Mouse (Mus musculus): ENCODE data around the gene Olfr1318. TPM values are rescaled to one million over a fixed set of nuclear protein-coding genes. Genes with fewer than 3 reads are reported as not detected.

Olfr1318 gene
- not detected in 2 replicates for polyA plus RNA-seq (2011; ENCODE audit: insufficient read depth, insufficient read length, low replicate concordance, missing spikeins)

DNA sequence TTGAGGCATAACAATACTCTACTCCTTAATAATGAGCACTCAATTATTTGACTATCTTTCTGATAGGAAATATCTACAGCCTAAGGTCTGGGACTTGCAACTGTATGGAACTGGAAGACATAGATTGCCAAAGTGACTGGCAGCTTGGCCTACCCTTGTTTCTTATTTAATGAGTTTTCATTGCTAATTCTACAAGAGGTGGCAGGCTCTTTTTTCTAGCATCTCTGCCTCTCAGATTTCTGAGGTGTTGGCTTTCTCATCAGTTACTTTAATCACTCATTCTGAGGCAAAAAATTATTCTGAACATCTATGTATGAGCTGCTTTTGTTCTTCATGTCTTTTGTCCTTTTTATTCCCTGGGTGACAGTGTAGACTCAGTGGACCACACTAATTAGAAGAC is at the start of gene Olfr1318:
TSS of gene Olfr1318 (plus strand) at position 301 of the 400 bp plus-strand sequence.
- TF ChIP-seq POLR2A (IDR thresholded peaks at IDR 0.05; ENCODE audit: borderline replicate concordance, control insufficient read depth, low read depth, low read length) (no peak), CTCF (IDR thresholded peaks at IDR 0.05; ENCODE audit: control insufficient read depth, insufficient read depth, low read length) (no peak)
- Histone ChIP-seq H3K27ac (ENCODE audit: control insufficient read depth, insufficient read depth, low read depth, low read length, poor library complexity) (no peak within 1 kb of the TSS), H3K4me3 (replicated peaks; ENCODE audit: control insufficient read depth, low read depth, low read length) (no peak within 1 kb of the TSS), H3K4me1 (ENCODE audit: control insufficient read depth, insufficient read depth, low read length) (no peaks in the 10 kb centered on the region)

DNA sequence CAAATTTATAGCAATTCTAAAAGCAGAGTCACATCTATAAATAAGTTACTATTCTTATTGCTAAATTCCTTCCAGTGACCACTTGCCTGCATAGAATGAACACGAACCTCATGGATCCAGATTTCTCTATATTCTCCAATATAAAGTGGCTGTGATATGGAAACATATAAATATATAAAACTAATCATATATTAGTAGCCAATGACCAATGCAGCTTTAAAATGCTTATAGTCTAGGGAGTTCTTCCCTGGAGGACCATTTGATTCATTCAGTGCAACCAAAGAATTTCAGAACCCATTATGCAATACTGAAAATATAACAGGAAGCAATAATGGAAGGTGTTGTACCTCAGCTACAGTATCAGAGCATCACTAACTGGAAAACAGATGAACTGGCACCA is 38.7 kb upstream of the Olfr1318 start, which contains the start of gene Olfr1315-ps1:
TSS of gene Olfr1315-ps1 (minus strand) at position 101 of the 400 bp plus-strand sequence.
- Histone ChIP-seq H3K4me1 (ENCODE audit: control insufficient read depth, insufficient read depth, low read length) (no peaks in the 10 kb centered on the region), H3K4me3 (replicated peaks; ENCODE audit: control insufficient read depth, low read depth, low read length) (no peak within 1 kb of the TSS), H3K27ac (ENCODE audit: control insufficient read depth, insufficient read depth, low read depth, low read length, poor library complexity) (no peak within 1 kb of the TSS)
- TF ChIP-seq POLR2A (IDR thresholded peaks at IDR 0.05; ENCODE audit: borderline replicate concordance, control insufficient read depth, low read depth, low read length) = no peak
- no peak for TF ChIP-seq CTCF (IDR thresholded peaks at IDR 0.05; ENCODE audit: control insufficient read depth, insufficient read depth, low read length)
- 52% methylated on average over 1 of the region's 1 CpGs for WGBS

GRCm38 (mm10) chr2:112134877-112135276 is 19.1 kb upstream of the Olfr1318 start, which contains the start of gene Olfr1316:
Olfr1316 (minus strand) TSS chr2:112134977.
- H3K4me3 ChIP-seq (replicated peaks; ENCODE audit: control insufficient read depth, low read depth, low read length) = no peak within 1 kb of the TSS
- no peaks in the 10 kb centered on the region for H3K4me1 ChIP-seq (ENCODE audit: control insufficient read depth, insufficient read depth, low read length)
- 75% methylated on average over 2 of the region's 2 CpGs for WGBS
- TF ChIP-seq POLR2A (IDR thresholded peaks at IDR 0.05; ENCODE audit: borderline replicate concordance, control insufficient read depth, low read depth, low read length) (no peak), CTCF (IDR thresholded peaks at IDR 0.05; ENCODE audit: control insufficient read depth, insufficient read depth, low read length) (no peak)
- no peak within 1 kb of the TSS for H3K27ac ChIP-seq (ENCODE audit: control insufficient read depth, insufficient read depth, low read depth, low read length, poor library complexity)

GRCm38 (mm10) chr2:112140029-112140428 is 14.0 kb upstream of the Olfr1318 start, which contains the start of gene Olfr1317:
Olfr1317 (plus strand) TSS chr2:112140329.
- TF ChIP-seq POLR2A (IDR thresholded peaks at IDR 0.05; ENCODE audit: borderline replicate concordance, control insufficient read depth, low read depth, low read length) (no peak), CTCF (IDR thresholded peaks at IDR 0.05; ENCODE audit: control insufficient read depth, insufficient read depth, low read length) (no peak)
- Histone ChIP-seq H3K27ac (ENCODE audit: control insufficient read depth, insufficient read depth, low read depth, low read length, poor library complexity) (no peak within 1 kb of the TSS), H3K4me3 (replicated peaks; ENCODE audit: control insufficient read depth, low read depth, low read length) (no peak within 1 kb of the TSS), H3K4me1 (ENCODE audit: control insufficient read depth, insufficient read depth, low read length) (no peaks in the 10 kb centered on the region)
- WGBS = 60% methylated on average over 2 of the region's 2 CpGs

DNA sequence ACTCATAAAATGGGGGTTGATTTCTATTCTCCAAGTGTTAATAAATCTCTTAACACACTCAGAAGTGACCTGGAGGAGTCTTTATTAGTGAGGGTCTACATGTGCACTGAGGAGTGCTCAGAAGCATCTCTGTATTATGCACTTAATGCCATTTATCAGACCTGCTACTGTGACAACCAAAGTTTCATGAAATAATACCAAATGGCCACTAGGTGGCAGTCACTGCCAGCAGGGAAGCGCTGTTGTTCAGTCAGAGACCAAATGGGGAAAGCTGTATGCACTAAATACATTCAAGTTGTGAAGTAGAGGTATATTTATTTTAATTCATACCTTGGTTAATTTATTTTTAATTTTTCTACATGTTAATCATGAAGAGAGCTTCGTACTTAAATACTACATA is 42.9 kb downstream of the Olfr1318 start:
- no peak for TF ChIP-seq POLR2A (IDR thresholded peaks at IDR 0.05; ENCODE audit: borderline replicate concordance, control insufficient read depth, low read depth, low read length)
- peak; percentile 84 for TF ChIP-seq CTCF (IDR thresholded peaks at IDR 0.05; ENCODE audit: control insufficient read depth, insufficient read depth, low read length)
- Histone ChIP-seq H3K27ac (ENCODE audit: control insufficient read depth, insufficient read depth, low read depth, low read length, poor library complexity) (no peak overlapping the region), H3K4me3 (replicated peaks; ENCODE audit: control insufficient read depth, low read depth, low read length) (no peak overlapping the region), H3K4me1 (ENCODE audit: control insufficient read depth, insufficient read depth, low read length) (no peaks in the 10 kb centered on the region)
- 3% methylated on average over 2 of the region's 2 CpGs for WGBS

GRCm38 (mm10) chr2:112203056-112203455 is 49.1 kb downstream of the Olfr1318 start:
- TF ChIP-seq POLR2A (IDR thresholded peaks at IDR 0.05; ENCODE audit: borderline replicate concordance, control insufficient read depth, low read depth, low read length) = no peak
- Histone ChIP-seq H3K4me1 (ENCODE audit: control insufficient read depth, insufficient read depth, low read length) (no peaks in the 10 kb centered on the region), H3K27ac (ENCODE audit: control insufficient read depth, insufficient read depth, low read depth, low read length, poor library complexity) (no peak overlapping the region), H3K4me3 (replicated peaks; ENCODE audit: control insufficient read depth, low read depth, low read length) (no peak overlapping the region)
- 72% methylated on average over 6 of the region's 6 CpGs for WGBS

Other genes starting within 250 kb of the Olfr1318 start
- gene Olfr1306, start 237.9 kb upstream of the Olfr1318 start, polyA plus RNA-seq (2011; ENCODE audit: insufficient read depth, insufficient read length, low replicate concordance, missing spikeins) = not detected in 2 replicates
- 0.05 and 0.15 TPM in 2 replicates for gene Olfr1307, start 204.8 kb upstream of the Olfr1318 start, polyA plus RNA-seq (2011; ENCODE audit: insufficient read depth, insufficient read length, low replicate concordance, missing spikeins)
- not detected in 2 replicates for gene Olfr1308, start 189.3 kb upstream of the Olfr1318 start, polyA plus RNA-seq (2011; ENCODE audit: insufficient read depth, insufficient read length, low replicate concordance, missing spikeins)
- 0.57 TPM in 1 of 2 replicates, not detected in the other for gene Olfr1309, start 163.9 kb upstream of the Olfr1318 start, polyA plus RNA-seq (2011; ENCODE audit: insufficient read depth, insufficient read length, low replicate concordance, missing spikeins)
- not detected in 2 replicates for gene Olfr1310, start 141.5 kb upstream of the Olfr1318 start, polyA plus RNA-seq (2011; ENCODE audit: insufficient read depth, insufficient read length, low replicate concordance, missing spikeins)
- not detected in 2 replicates for gene Olfr1311, start 129.8 kb upstream of the Olfr1318 start, polyA plus RNA-seq (2011; ENCODE audit: insufficient read depth, insufficient read length, low replicate concordance, missing spikeins)
- gene Olfr1312, start 104.0 kb upstream of the Olfr1318 start, polyA plus RNA-seq (2011; ENCODE audit: insufficient read depth, insufficient read length, low replicate concordance, missing spikeins) = 0.75 TPM in 1 of 2 replicates, not detected in the other
- 0.57 TPM in 1 of 2 replicates, not detected in the other for gene Olfr1313, start 76.4 kb upstream of the Olfr1318 start, polyA plus RNA-seq (2011; ENCODE audit: insufficient read depth, insufficient read length, low replicate concordance, missing spikeins)
- not detected in 2 replicates for gene Olfr1314, start 57.4 kb upstream of the Olfr1318 start, polyA plus RNA-seq (2011; ENCODE audit: insufficient read depth, insufficient read length, low replicate concordance, missing spikeins)
- gene Olfr1315-ps1, start 38.8 kb upstream of the Olfr1318 start, polyA plus RNA-seq (2011; ENCODE audit: insufficient read depth, insufficient read length, low replicate concordance, missing spikeins) = not detected in 2 replicates
- gene Olfr1316, start 19.2 kb upstream of the Olfr1318 start, polyA plus RNA-seq (2011; ENCODE audit: insufficient read depth, insufficient read length, low replicate concordance, missing spikeins) = not detected in 2 replicates
- not detected in 2 replicates for gene Olfr1317, start 13.9 kb upstream of the Olfr1318 start, polyA plus RNA-seq (2011; ENCODE audit: insufficient read depth, insufficient read length, low replicate concordance, missing spikeins)
- gene Lpcat4, start 85.3 kb downstream of the Olfr1318 start, polyA plus RNA-seq (2011; ENCODE audit: insufficient read depth, insufficient read length, low replicate concordance, missing spikeins) = 26.1 and 28.3 TPM in 2 replicates
- gene Nutm1, start 105.1 kb downstream of the Olfr1318 start, polyA plus RNA-seq (2011; ENCODE audit: insufficient read depth, insufficient read length, low replicate concordance, missing spikeins) = not detected in 2 replicates
- 34.5 and 79.9 TPM in 2 replicates for gene Nop10, start 107.7 kb downstream of the Olfr1318 start, polyA plus RNA-seq (2011; ENCODE audit: insufficient read depth, insufficient read length, low replicate concordance, missing spikeins)
- gene Slc12a6, start 111.6 kb downstream of the Olfr1318 start, polyA plus RNA-seq (2011; ENCODE audit: insufficient read depth, insufficient read length, low replicate concordance, missing spikeins) = 24.4 and 45.4 TPM in 2 replicates
- gene Gm21985, start 112.1 kb downstream of the Olfr1318 start, polyA plus RNA-seq (2011; ENCODE audit: insufficient read depth, insufficient read length, low replicate concordance, missing spikeins) = 0.85 TPM in 1 of 2 replicates, not detected in the other
- 9.7 and 14.6 TPM in 2 replicates for gene Emc4, start 213.8 kb downstream of the Olfr1318 start, polyA plus RNA-seq (2011; ENCODE audit: insufficient read depth, insufficient read length, low replicate concordance, missing spikeins)
- 5.9 and 10.2 TPM in 2 replicates for gene Katnbl1, start 225.0 kb downstream of the Olfr1318 start, polyA plus RNA-seq (2011; ENCODE audit: insufficient read depth, insufficient read length, low replicate concordance, missing spikeins)